Comparison of ENCODE assay signal across 18 mouse cellular contexts in the genomic region with DNA sequence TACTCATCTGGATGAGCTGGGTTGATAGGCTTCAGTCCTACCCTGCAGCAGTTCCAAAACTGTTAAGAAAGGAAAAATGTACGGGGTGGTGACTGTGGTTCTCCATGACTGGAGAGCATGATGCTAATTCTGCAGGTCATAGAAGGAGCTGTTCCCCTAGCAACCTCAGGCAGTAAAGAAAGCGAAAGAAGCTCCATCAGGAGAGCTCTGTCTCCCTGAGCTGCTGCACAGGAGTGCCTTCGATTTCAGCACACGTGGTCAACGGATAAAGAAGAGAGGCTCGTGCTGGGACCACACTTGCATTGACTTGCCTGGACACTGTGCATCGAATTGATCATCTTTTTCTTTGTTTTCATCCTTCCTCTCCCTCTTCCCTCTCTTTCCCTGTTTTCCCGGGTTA. TPM values are rescaled to one million over a fixed set of nuclear protein-coding genes. Genes with fewer than 3 reads are reported as not detected.
"Had no signal": no experiment of that assay in that cellular context is flagged by ENCODE, and none has a peak within 500 bp of the region (broad histone marks: within the 10 kb centered on the region; RNA-seq: fewer than 3 reads in every experiment).

No protein-coding gene starts in this region.

- ATAC-seq: liver, postnatal 0 days; lung, postnatal 0 days; midbrain, embryonic 15.5 days had no signal

- H3K4me1 ChIP-seq: liver, embryonic 13.5 days; liver, embryonic 15.5 days; lung, embryonic 15.5 days; midbrain, embryonic 12.5 days; midbrain, embryonic 15.5 days; neural tube, embryonic 12.5 days had no signal

- H3K9ac ChIP-seq: liver, embryonic 13.5 days; liver, embryonic 15.5 days; liver, postnatal 0 days; lung, embryonic 15.5 days; midbrain, embryonic 12.5 days; midbrain, embryonic 15.5 days; neural tube, embryonic 12.5 days had no signal

- H3K27me3 ChIP-seq: liver, embryonic 13.5 days; liver, embryonic 15.5 days; lung, embryonic 15.5 days; midbrain, embryonic 12.5 days; midbrain, embryonic 15.5 days; neural tube, embryonic 12.5 days had no signal

- H3K4me3 ChIP-seq: liver, embryonic 13.5 days; liver, embryonic 15.5 days; lung, embryonic 15.5 days; midbrain, embryonic 12.5 days; midbrain, embryonic 15.5 days; neural tube, embryonic 12.5 days had no signal

- H3K9me3 ChIP-seq: liver, embryonic 13.5 days; liver, embryonic 15.5 days; lung, embryonic 15.5 days; midbrain, embryonic 12.5 days; midbrain, embryonic 15.5 days; neural tube, embryonic 12.5 days had no signal

- H3K4me2 ChIP-seq: liver, embryonic 13.5 days; liver, embryonic 15.5 days; lung, embryonic 15.5 days; midbrain, embryonic 12.5 days; midbrain, embryonic 15.5 days; neural tube, embryonic 12.5 days had no signal

- DNase-seq: liver, embryonic 13.5 days; liver, postnatal 0 days; lung, adult 2 months; lung, postnatal 14 days; lung, postnatal 36 days; right cerebral cortex, postnatal 14 days; spleen, adult 18-20 months; thymus, adult 18-20 months; thymus, postnatal 14 days; thymus, postnatal 4 days had no signal

- H3K27ac ChIP-seq: liver, embryonic 13.5 days; liver, embryonic 15.5 days; lung, embryonic 15.5 days; macrophage; midbrain, embryonic 12.5 days; midbrain, embryonic 15.5 days; neural tube, embryonic 12.5 days had no signal

RNA-seq across cellular contexts. Expression of gene Pla1a, which starts 9.3 kb away (rescaled TPM):
- polyA plus RNA-seq: macrophage; stomach, embryonic 14.5 days had no signal
